Mouse (Mus musculus): Measurements from ENCODE around the gene Usp17lb. TPM values are rescaled to one million over a fixed set of nuclear protein-coding genes. Genes with fewer than 3 reads are reported as not detected.

Gene Usp17lb
- polyA plus RNA-seq (2017; shearing (Covaris generic)): not detected

DNA sequence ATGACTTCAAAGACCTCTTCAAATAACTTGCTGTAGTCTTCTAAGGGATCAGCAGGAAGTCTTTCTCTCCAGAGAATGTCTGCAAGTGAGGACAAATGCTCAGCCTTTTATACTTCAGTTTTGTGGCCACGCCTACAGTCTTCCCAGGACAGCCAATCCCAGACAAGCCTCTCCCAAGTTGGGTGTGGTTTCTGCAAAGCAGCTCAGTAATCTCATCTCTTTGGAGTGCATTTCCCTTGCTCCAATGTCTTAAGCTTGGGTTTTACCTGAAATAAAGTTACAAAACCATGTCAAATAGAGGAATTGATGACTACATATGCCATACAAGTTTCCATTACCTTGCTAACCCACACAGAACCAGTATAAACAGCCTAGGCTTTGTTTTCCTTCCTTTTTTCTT, at the start of gene Usp17lb:
TSS of gene Usp17lb (minus strand) at position 101 of the 400 bp plus-strand sequence.

DNA sequence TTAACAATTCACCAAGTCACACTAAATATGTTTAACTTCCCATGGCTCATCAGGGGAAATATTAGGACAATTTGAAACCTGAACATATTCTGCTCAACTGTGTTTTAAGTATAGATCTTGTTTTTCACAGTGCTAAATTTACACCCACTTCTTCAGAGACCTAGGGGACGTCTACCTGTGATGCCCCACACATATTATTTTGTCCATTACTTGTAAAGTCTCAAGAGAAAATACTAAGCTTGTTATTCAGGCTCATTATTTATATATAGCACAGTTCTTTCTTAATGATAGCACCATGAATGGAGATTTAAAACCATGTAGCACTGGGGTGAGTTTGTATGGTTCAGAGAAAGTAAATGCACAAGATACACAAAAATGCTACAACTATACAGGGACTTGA, 35.3 kb upstream of the Usp17lb start, which contains the start of gene Olfr665:
TSS of gene Olfr665 (plus strand) at position 301 of the 400 bp plus-strand sequence.

DNA sequence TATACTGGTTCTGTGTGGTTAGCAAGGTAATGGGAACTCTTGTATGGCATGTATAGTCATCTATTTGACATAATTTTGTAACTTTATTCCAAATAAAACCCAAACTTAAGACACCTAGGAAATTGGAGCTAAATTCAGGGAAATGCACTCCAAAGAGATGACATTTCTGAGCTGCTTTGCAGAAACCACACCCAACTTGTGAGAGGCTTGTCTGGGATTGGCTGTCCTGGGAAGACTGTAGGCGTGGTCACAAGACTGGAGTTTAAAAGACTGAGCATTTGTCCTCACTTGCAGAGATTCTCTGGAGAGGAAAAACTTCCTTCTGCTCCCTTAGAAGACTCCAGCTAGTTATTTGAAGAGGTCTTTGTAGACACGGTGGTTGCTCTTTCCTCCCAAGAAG, 14.3 kb upstream of the Usp17lb start, which contains the start of gene Usp17la:
TSS of gene Usp17la (plus strand) at position 301 of the 400 bp plus-strand sequence.

Other genes with a start within 250 kb of the Usp17lb start
- under 1 TPM in 1 of 2 experiments, not detected in 1; 0.14 TPM for gene Olfr655, start 240.8 kb downstream of the Usp17lb start, polyA plus RNA-seq (2017; shearing (Covaris generic))
- under 1 TPM in 1 of 2 experiments, not detected in 1; 0.11 TPM for gene Olfr656, start 228.6 kb downstream of the Usp17lb start, polyA plus RNA-seq (2017; shearing (Covaris generic))
- not detected for gene Olfr657, start 217.8 kb downstream of the Usp17lb start, polyA plus RNA-seq (2017; shearing (Covaris generic))
- gene Olfr658, start 195.3 kb downstream of the Usp17lb start, polyA plus RNA-seq (2017; shearing (Covaris generic)): under 1 TPM in 1 of 2 experiments, not detected in 1; 0.42 TPM
- under 1 TPM in 1 of 2 experiments, not detected in 1; 0.37 TPM for gene Olfr659, start 175.8 kb downstream of the Usp17lb start, polyA plus RNA-seq (2017; shearing (Covaris generic))
- gene Olfr661, start 156.1 kb downstream of the Usp17lb start, polyA plus RNA-seq (2017; shearing (Covaris generic)): under 1 TPM in 1 of 2 experiments, not detected in 1; 0.05 TPM
- not detected for gene Usp17le, start 65.1 kb downstream of the Usp17lb start, polyA plus RNA-seq (2017; shearing (Covaris generic))
- under 1 TPM in 1 of 2 experiments, not detected in 1; 0.27 TPM for gene Usp17la, start 14.4 kb upstream of the Usp17lb start, polyA plus RNA-seq (2017; shearing (Covaris generic))
- not detected for gene Olfr665, start 35.4 kb upstream of the Usp17lb start, polyA plus RNA-seq (2017; shearing (Covaris generic))
- not detected for gene Olfr666, start 53.3 kb upstream of the Usp17lb start, polyA plus RNA-seq (2017; shearing (Covaris generic))
- not detected for gene Olfr667, start 78.9 kb upstream of the Usp17lb start, polyA plus RNA-seq (2017; shearing (Covaris generic))
- gene Olfr668, start 85.5 kb upstream of the Usp17lb start, polyA plus RNA-seq (2017; shearing (Covaris generic)): not detected
- gene Olfr669, start 91.6 kb upstream of the Usp17lb start, polyA plus RNA-seq (2017; shearing (Covaris generic)): not detected
- gene Olfr670, start 120.0 kb upstream of the Usp17lb start, polyA plus RNA-seq (2017; shearing (Covaris generic)): under 1 TPM in 1 of 2 experiments, not detected in 1; 0.16 TPM
- gene Olfr671, start 136.5 kb upstream of the Usp17lb start, polyA plus RNA-seq (2017; shearing (Covaris generic)): not detected
- under 1 TPM in 1 of 2 experiments, not detected in 1; 0.25 TPM for gene Olfr672, start 159.4 kb upstream of the Usp17lb start, polyA plus RNA-seq (2017; shearing (Covaris generic))
- under 1 TPM in 1 of 2 experiments, not detected in 1; 0.11 TPM for gene Olfr675, start 185.9 kb upstream of the Usp17lb start, polyA plus RNA-seq (2017; shearing (Covaris generic))
- gene Olfr676, start 190.1 kb upstream of the Usp17lb start, polyA plus RNA-seq (2017; shearing (Covaris generic)): not detected
- not detected for gene Olfr677, start 208.8 kb upstream of the Usp17lb start, polyA plus RNA-seq (2017; shearing (Covaris generic))
- not detected for gene Olfr678, start 221.9 kb upstream of the Usp17lb start, polyA plus RNA-seq (2017; shearing (Covaris generic))
- gene Olfr679, start 238.6 kb upstream of the Usp17lb start, polyA plus RNA-seq (2017; shearing (Covaris generic)): not detected